Mouse (Mus musculus): ENCODE results near the gene Pnpla5.

Pnpla5 gene

GRCm38 (mm10) chr15:84116466-84116865 is 6.5 kb downstream of the Pnpla5 start:
- no peak for DNase-seq (ENCODE audit: low read depth, low spot score)

GRCm38 (mm10) chr15:84115727-84116126 is 7.2 kb downstream of the Pnpla5 start:
- DNase-seq (ENCODE audit: low read depth, low spot score), result no peak

- no peak for DNase-seq (ENCODE audit: low read depth, low spot score)
Measured at GRCm38 (mm10) chr15:84113873-84114272, 9.1 kb downstream of the Pnpla5 start.

GRCm38 (mm10) chr15:84108899-84109298 is 14.1 kb downstream of the Pnpla5 start:
- no peak for DNase-seq (ENCODE audit: low read depth, low spot score)

DNA sequence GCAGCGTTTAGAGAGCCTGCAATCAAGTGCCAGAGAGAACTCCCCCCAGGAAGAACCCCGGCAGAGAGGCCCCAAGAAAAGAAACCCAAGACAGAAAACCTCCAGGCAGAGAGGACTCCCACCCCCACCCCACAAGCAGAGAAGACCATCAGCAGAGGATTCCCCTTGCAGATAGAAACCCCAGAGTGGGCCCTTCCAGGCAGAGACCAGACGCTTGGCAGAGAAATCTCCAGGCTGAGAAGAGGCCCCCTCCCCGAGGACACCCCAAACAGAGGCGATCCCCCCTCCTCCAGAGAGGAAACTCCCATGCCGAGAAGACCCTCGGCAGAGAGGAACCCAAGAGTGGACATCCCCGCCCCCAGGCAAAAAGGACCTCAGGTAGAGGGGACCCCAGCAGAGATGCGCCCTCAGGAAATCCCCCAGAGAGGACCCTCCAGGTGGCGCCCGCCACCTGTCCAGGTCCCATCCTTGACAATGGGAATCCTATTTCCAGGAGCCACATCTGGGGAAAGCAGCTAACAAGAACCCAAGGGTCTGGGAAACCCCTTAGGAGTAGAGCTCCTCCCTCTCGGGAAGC is 17.0 kb downstream of the Pnpla5 start:
- DNase-seq (ENCODE audit: low read depth, low spot score), result no peak

DNA sequence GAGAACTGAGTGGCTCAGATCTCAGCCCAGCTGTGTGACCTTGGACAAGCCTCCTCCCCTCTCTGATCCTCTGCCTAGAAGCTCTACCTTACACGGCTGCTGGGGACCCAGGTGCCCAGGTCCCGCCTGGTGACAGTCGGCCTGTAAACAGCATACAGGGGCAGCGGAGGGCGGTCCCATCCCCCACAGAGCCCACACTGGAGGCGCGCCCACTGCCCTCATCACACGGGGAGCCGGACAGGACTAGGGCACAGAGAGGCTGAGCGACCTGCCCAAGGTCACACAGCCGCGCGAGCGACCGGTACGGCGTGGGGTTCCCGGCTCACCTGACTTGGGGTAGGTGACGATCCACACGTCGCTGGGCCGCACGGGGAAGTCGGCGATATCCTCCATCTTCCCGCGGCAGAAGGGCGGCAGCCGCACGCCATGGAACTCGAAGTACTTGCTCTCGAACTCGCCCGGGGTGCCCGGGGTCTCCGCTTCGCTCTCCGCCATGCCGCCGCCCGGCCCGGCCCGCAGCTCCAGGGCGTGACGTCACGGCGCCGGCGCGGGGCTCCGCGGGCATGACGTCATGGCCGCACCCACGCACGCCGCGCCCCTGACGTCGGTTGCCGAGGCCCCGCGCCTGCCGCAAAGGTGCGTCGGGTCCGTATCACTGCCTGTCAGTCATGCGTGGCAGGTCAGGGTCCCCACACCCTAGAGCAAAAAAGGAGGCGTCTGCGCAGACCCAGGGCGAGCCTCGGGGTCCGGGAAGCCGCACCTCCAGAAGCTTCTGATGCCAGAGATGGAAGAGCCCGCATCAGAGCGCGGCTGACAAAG is 17.7 kb downstream of the Pnpla5 start, which contains the start of gene Sult4a1:
TSS of gene Sult4a1 (minus strand) at position 650 of the 819 bp plus-strand sequence.
- no peak for DNase-seq (ENCODE audit: low read depth, low spot score)

DNA sequence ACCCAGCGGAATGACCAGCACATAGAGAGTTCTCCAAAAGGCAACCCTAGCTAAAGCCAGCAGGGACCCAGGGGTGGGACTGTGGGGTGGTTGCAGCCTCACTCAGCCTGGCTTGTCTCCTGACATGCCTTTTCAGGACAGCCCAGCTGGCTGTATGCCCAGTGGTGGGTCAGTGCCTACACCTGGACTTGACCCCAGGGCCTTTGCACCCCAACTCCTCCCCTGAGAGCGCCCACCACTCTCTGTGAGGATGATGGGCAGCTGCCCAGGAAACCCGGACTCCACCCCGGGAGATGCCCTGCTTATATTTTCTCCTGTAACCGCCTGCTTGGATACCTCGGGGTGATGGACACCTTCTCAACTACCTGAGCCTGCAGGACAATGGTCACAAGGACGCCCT is 18.3 kb downstream of the Pnpla5 start:
- no peak for DNase-seq (ENCODE audit: low read depth, low spot score)

DNA sequence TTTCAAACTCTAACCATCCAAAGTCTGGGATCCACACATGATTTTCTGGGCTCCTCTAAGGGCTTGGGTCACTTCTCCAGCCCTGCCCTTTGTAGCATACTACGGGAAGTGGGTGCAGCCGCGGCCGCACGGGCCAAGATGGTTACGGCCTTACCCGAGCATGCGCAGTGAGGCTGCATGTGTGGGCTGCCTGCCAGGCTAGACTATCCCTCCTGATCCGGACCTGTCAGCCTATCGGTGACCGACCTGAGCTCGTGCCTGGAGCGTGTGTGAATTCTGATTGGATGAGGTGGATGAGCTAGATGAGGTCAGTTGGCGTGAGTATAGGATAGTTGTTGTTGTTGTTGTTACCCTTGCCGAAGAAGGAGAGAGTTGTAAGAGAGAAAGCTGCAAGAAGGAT is 25.4 kb downstream of the Pnpla5 start:
- DNase-seq (ENCODE audit: low read depth, low spot score), result peak; percentile 52

- DNase-seq (ENCODE audit: low read depth, low spot score), result no peak
Measured at GRCm38 (mm10) chr15:84096051-84096450, 26.9 kb downstream of the Pnpla5 start.

- no peak for DNase-seq (ENCODE audit: low read depth, low spot score)
Measured at GRCm38 (mm10) chr15:84094921-84095320, 28.1 kb downstream of the Pnpla5 start.

- DNase-seq (ENCODE audit: low read depth, low spot score), result peak; percentile 46
Measured at GRCm38 (mm10) chr15:84086775-84087174, 36.2 kb downstream of the Pnpla5 start.

- DNase-seq (ENCODE audit: low read depth, low spot score), result no peak
Measured at GRCm38 (mm10) chr15:84086364-84086763, 36.6 kb downstream of the Pnpla5 start.

GRCm38 (mm10) chr15:84080069-84080468 is 42.9 kb downstream of the Pnpla5 start:
- DNase-seq (ENCODE audit: low read depth, low spot score), result no peak

DNA sequence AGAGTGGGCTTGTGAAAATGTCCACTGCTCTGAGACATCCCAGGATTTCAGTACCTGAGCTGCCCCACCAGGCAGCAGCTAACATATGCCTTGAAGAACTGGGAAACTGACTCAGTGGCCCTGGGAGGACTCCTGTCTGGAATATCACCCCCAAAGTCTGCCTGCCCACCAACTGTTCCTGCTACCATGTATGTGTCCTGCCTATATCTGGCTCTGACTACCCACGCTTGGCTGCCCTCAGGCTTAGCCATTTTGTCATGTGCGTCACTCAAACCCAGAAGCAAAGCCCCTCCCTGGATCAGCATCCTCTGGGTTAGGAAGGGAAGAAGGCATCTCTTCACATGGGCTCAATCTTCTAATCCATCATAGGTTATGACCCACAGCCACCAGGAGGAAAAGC is 43.5 kb downstream of the Pnpla5 start:
- no peak for DNase-seq (ENCODE audit: low read depth, low spot score)

DNA sequence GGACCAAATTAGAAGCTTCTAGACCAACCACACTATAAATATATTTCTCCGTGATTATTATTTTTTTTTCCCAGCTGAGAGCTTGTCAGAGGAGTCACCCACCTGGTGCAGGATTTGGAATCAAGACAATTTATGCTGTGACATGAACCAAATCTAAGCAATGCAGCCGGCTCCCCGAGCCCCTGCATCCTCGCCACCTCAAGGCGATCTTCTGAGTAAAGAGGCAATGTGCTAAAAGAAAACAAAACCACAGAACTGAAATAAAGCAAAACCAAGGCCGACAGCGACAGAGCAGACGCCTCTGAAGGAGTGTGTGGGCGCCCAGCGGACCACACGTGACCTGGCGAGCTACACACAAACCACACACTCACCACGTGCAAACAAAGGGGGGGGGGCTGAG is 44.3 kb downstream of the Pnpla5 start:
- no peak for DNase-seq (ENCODE audit: low read depth, low spot score)

- DNase-seq (ENCODE audit: low read depth, low spot score), result no peak
Measured at GRCm38 (mm10) chr15:84077151-84077550, 45.8 kb downstream of the Pnpla5 start.

GRCm38 (mm10) chr15:84074705-84075185 is 48.2 kb downstream of the Pnpla5 start:
- no peak for DNase-seq (ENCODE audit: low read depth, low spot score)

- DNase-seq (ENCODE audit: low read depth, low spot score), result peak; percentile 53
Measured at GRCm38 (mm10) chr15:84073911-84074704, 48.9 kb downstream of the Pnpla5 start.

- DNase-seq (ENCODE audit: low read depth, low spot score), result peak; percentile 29
Measured at GRCm38 (mm10) chr15:84073058-84073457, 49.9 kb downstream of the Pnpla5 start.

DNA sequence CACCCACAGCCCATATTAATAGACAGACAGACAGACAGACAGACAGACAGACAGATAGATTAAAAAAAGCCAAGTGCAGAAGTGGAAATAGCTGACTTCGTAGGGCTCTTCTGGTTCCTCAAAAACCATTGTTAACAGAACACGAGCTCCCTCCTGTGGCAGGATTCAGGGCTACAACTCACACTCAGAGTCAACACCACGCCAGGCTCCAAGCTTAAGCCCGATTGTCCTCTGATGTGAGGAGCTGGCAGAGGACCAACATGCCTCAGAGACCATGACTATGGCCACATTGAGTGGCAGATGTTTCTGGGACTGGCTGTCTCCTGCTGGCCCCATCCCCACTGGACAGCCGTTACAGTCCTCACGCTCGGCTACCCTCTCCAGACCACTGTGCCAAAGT is 50.7 kb downstream of the Pnpla5 start:
- peak; percentile 34 for DNase-seq (ENCODE audit: low read depth, low spot score)

- peak; percentile 33 for DNase-seq (ENCODE audit: low read depth, low spot score)
Measured at GRCm38 (mm10) chr15:84070116-84070676, 52.8 kb downstream of the Pnpla5 start.

Data from WW6 (cell line).